ENCODE assay signal across 1 mouse cellular context in the genomic region with DNA sequence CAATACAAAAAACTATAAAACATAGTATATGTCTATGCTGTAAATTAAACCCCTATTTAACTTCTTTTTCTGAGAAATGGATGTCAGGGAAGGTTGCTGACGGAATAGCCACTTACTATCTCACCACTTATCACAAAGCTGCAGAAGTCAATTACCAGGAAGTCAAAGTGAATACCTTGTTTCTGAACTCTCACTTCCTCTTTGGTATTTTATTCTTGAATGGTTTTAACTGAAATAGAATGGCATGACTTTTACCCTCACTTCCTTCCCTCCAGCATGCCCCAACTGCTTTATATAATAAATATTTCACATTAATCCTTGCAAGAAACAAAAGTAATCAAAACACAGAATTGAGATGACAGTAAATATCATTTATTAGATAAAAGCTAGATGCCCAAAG.
TF ChIP-seq lines count a peak whose summit lies in the region.

No protein-coding gene starts in this region.

TF ChIP-seq in CH12.LX, 34 proteins besides CTCF, POLR2A, EP300 and RAD21 (continued from another document):
- TF ChIP-seq JUND (conservative IDR thresholded peaks at IDR 0.05; ENCODE audit: low read depth, low read length) (peak; percentile 17; the same call in 1 of the 2 replicates), SMC3 (IDR thresholded peaks at IDR 0.05; ENCODE audit: low read depth, low read length) (no peak), IRF4 (IDR thresholded peaks at IDR 0.05; ENCODE audit: low read depth, low read length) (peak; percentile 91), MEF2A (IDR thresholded peaks at IDR 0.05; ENCODE audit: borderline replicate concordance, low read depth, low read length) (peak; percentile 59; the same call in 1 of the 2 replicates), UBTF (IDR thresholded peaks at IDR 0.05; ENCODE audit: low read depth, low read length) (no peak), ETS1 (conservative IDR thresholded peaks at IDR 0.05; ENCODE audit: low read depth, low read length) (peak; percentile 30; the same call in 1 of the 2 replicates), GABPA (IDR thresholded peaks at IDR 0.05; ENCODE audit: insufficient replicate concordance, low read depth, low read length) (no peak), PAX5 (IDR thresholded peaks at IDR 0.05; ENCODE audit: low read length) (no peak)
